Mouse (Mus musculus) ES-E14 (cell line): ENCODE results near the gene E130309D02Rik. TPM values are rescaled to one million over a fixed set of nuclear protein-coding genes. Genes with fewer than 3 reads are reported as not detected.

ENCODE experiments used
- DNase-seq: peaks from one replicate; pipeline ENCODE4 v3.0.0-alpha.2; 2013; ENCODE audit warnings: low read depth, low spot score
- H3K27ac ChIP-seq: 2 replicates; pipeline ENCODE4 v1.5.1; 2012; ENCODE audit warnings: low read depth, mild to moderate bottlenecking, low read length, moderate library complexity, mixed read lengths; ENCODE audit not compliant: poor library complexity, insufficient read depth, severe bottlenecking
- H3K36me3 ChIP-seq: 2 replicates; pipeline ENCODE4 v1.6.1; 2012; ENCODE audit warnings: mild to moderate bottlenecking, low read length, moderate library complexity, mixed read lengths; ENCODE audit not compliant: control insufficient read depth, poor library complexity, insufficient read depth, severe bottlenecking
- H3K4me1 ChIP-seq, 2 experiments: fragments of 150-350 bp in 1 of 2; sonication (generic) in 1 of 2; 2 replicates each; pipeline ENCODE4 v1.6.1; 2012; ENCODE audit warnings: low read length in 2 of 2, mild to moderate bottlenecking in 1 of 2, mixed read lengths in 1 of 2; ENCODE audit not compliant: control insufficient read depth in 2 of 2, insufficient read depth in 2 of 2, poor library complexity in 1 of 2
- H3K4me3 ChIP-seq, 2 experiments: fragments of 150-350 bp in 1 of 2; sonication (generic) in 1 of 2; 2 replicates each; pipeline ENCODE4 v1.5.1; 2012; ENCODE audit warnings: low read length in 2 of 2, low read depth in 1 of 2, mild to moderate bottlenecking in 1 of 2, mixed read lengths in 1 of 2; ENCODE audit not compliant: insufficient read depth in 1 of 2, poor library complexity in 1 of 2, severe bottlenecking in 1 of 2
- H3K9ac ChIP-seq: 2 replicates; pipeline ENCODE4 v1.6.1; 2012; ENCODE audit warnings: low read depth, mild to moderate bottlenecking, low read length, mixed read lengths; ENCODE audit not compliant: poor library complexity, insufficient read depth, severe bottlenecking
- H3K9me3 ChIP-seq: fragments of 150-350 bp; sonication (generic); 2 replicates; pipeline ENCODE4 v1.6.1; 2012; ENCODE audit warnings: low read depth, mild to moderate bottlenecking, low read length; ENCODE audit not compliant: control insufficient read depth, insufficient read depth
- CHD2 ChIP-seq: IDR thresholded peaks from 2 replicates; pipeline ENCODE4 v1.6.1; 2014; ENCODE audit warnings: mild to moderate bottlenecking, low read depth, low read length, inconsistent platforms
- HCFC1 ChIP-seq: IDR thresholded peaks from 2 replicates; pipeline ENCODE4 v1.6.1; 2012; ENCODE audit warnings: low read length, inconsistent platforms, borderline replicate concordance; ENCODE audit not compliant: insufficient read depth
- MAFK ChIP-seq: IDR thresholded peaks from 2 replicates; pipeline ENCODE4 v1.6.1; 2014; ENCODE audit warnings: mild to moderate bottlenecking, low read depth, low read length, inconsistent platforms; ENCODE audit not compliant: insufficient read depth
- ZC3H11A ChIP-seq: IDR thresholded peaks from 2 replicates; pipeline ENCODE4 v1.6.1; 2012; ENCODE audit warnings: low read depth, mild to moderate bottlenecking, inconsistent platforms, low read length, borderline replicate concordance
- ZNF384 ChIP-seq: IDR thresholded peaks from 2 replicates; pipeline ENCODE4 v1.6.1; 2012; ENCODE audit warnings: low read depth, low read length, inconsistent platforms
- in situ Hi-C, 2 experiments: fragments of 600-800 bp; cut with MboI; formaldehyde crosslinking; loops; one replicate each; pipeline ENCODE4 v1.15.1; 2025; ENCODE audit warnings: low sequenced_read_pairs in 2 of 2, inconsistent platforms in 1 of 2; ENCODE audit not compliant: unreplicated experiment in 2 of 2
- total RNA-seq: library from RNA; depleted of rRNA; stranded (reverse); fragments of 300-350 nt; gene quantifications from 2 replicates; pipeline ENCODE4 v1.2.3, GENCODE M21; 2012

Gene E130309D02Rik
- total RNA-seq, 1 experiment: 17.9 TPM

- DNase-seq: no peak
- TF ChIP-seq ZC3H11A (no peak), HCFC1 (no peak), CHD2 (no peak), ZNF384 (no peak), MAFK (no peak)
- Histone ChIP-seq H3K36me3 (no peaks in the 10 kb centered on the region), H3K27ac (no peak overlapping the region), H3K4me1 (no peaks in the 10 kb centered on the region), H3K9ac (peak overlapping the region; percentile 29), H3K4me3 (peak overlapping the region; percentile 61 to 63; a peak in 3 of 4 replicates), H3K9me3 (no peaks in the 10 kb centered on the region)
- in situ Hi-C loops: no loop called here
Observed at GRCm38 (mm10) chr5:143254487-143255130, 60.6 kb downstream of the E130309D02Rik start.

GRCm38 (mm10) chr5:143253881-143254486 lies 61.2 kb downstream of the E130309D02Rik start:
- Histone ChIP-seq H3K4me3 (peak overlapping the region; percentile 61 to 63; a peak in 3 of 4 replicates), H3K4me1 (no peaks in the 10 kb centered on the region), H3K36me3 (no peaks in the 10 kb centered on the region), H3K27ac (no peak overlapping the region), H3K9ac (peak overlapping the region; percentile 29), H3K9me3 (no peaks in the 10 kb centered on the region)
- no peak for TF ChIP-seq ZNF384
- no peak for TF ChIP-seq MAFK
- no peak for TF ChIP-seq CHD2
- no peak for TF ChIP-seq HCFC1
- TF ChIP-seq ZC3H11A: no peak
- no peak for DNase-seq
- in situ Hi-C loops: no loop called here

GRCm38 (mm10) chr5:143253186-143253880 lies 61.8 kb downstream of the E130309D02Rik start:
- in situ Hi-C loops: no loop called here
- no peaks in the 10 kb centered on the region for H3K4me1 ChIP-seq
- H3K4me3 ChIP-seq: peak overlapping the region; percentile 61 to 63
- no peaks in the 10 kb centered on the region for H3K9me3 ChIP-seq
- no peak for DNase-seq
- H3K27ac ChIP-seq: no peak overlapping the region
- peak overlapping the region; percentile 28 for H3K9ac ChIP-seq
- peaks cover under 1% of the 10 kb centered on the region; the same call in 1 of the 2 replicates for H3K36me3 ChIP-seq
- TF ChIP-seq HCFC1 (no peak), ZNF384 (no peak), ZC3H11A (no peak), CHD2 (no peak), MAFK (no peak)

- no peak for DNase-seq
- no peaks in the 10 kb centered on the region for H3K9me3 ChIP-seq
- H3K27ac ChIP-seq: no peak overlapping the region
- peak overlapping the region; percentile 61 to 63 for H3K4me3 ChIP-seq
- no peak for TF ChIP-seq ZNF384
- TF ChIP-seq CHD2: no peak
- no peak for TF ChIP-seq HCFC1
- no peak for TF ChIP-seq ZC3H11A
- no peak for TF ChIP-seq MAFK
- H3K36me3 ChIP-seq: peaks cover 5% of the 10 kb centered on the region; the same call in 1 of the 2 replicates
- peak overlapping the region; percentile 28 for H3K9ac ChIP-seq
- H3K4me1 ChIP-seq: no peaks in the 10 kb centered on the region
- in situ Hi-C loops: no loop called here
Observed at GRCm38 (mm10) chr5:143252791-143253185, 62.4 kb downstream of the E130309D02Rik start.
